Mouse (Mus musculus): ENCODE results near the gene Spire2. TPM values are rescaled to one million over a fixed set of nuclear protein-coding genes. Genes with fewer than 3 reads are reported as not detected.

Spire2 gene
- polyA plus RNA-seq, 2 experiments from 2014 or later, result not detected

Other genes with a start within 250 kb of the Spire2 start
- 1,000 to 10,000 TPM; 2,503 to 2,608 TPM for gene Rpl13, start 230.4 kb upstream of the Spire2 start, polyA plus RNA-seq (2017; shearing (Covaris generic))
- 1 to 10 TPM in 1 of 2 experiments, under 1 TPM in 1; 0.65 to 2.2 TPM for gene Cpne7, start 215.3 kb upstream of the Spire2 start, polyA plus RNA-seq (2017; shearing (Covaris generic))
- not detected for gene Sult5a1, start 174.4 kb upstream of the Spire2 start, polyA plus RNA-seq (2017; shearing (Covaris generic))
- not detected for gene Dpep1, start 146.5 kb upstream of the Spire2 start, polyA plus RNA-seq (2017; shearing (Covaris generic))
- 100 to 1,000 TPM; 108 to 109 TPM for gene Chmp1a, start 120.0 kb upstream of the Spire2 start, polyA plus RNA-seq (2017; shearing (Covaris generic))
- not detected for gene Spata33, start 119.9 kb upstream of the Spire2 start, polyA plus RNA-seq (2017; shearing (Covaris generic))
- gene Cdk10, start 107.9 kb upstream of the Spire2 start, polyA plus RNA-seq (2017; shearing (Covaris generic)), result 10 to 100 TPM; 12.0 to 21.3 TPM
- gene Spata2l, start 96.5 kb upstream of the Spire2 start, polyA plus RNA-seq (2017; shearing (Covaris generic)), result 1 to 10 TPM; 7.7 to 8.8 TPM
- gene Zfp276, start 78.5 kb upstream of the Spire2 start, polyA plus RNA-seq (2017; shearing (Covaris generic)), result 1 to 10 TPM; 3.6 to 4.7 TPM
- 1 to 10 TPM; 7.1 to 7.2 TPM for gene Vps9d1, start 78.4 kb upstream of the Spire2 start, polyA plus RNA-seq (2017; shearing (Covaris generic))
- 1 to 10 TPM; 4.2 to 5.3 TPM for gene Fanca, start 14.1 kb upstream of the Spire2 start, polyA plus RNA-seq (2017; shearing (Covaris generic))
- 10 to 100 TPM; 84.9 to 92.3 TPM for gene Tcf25, start 41.0 kb downstream of the Spire2 start, polyA plus RNA-seq (2017; shearing (Covaris generic))
- gene Mc1r, start 74.4 kb downstream of the Spire2 start, polyA plus RNA-seq (2017; shearing (Covaris generic)), result not detected
- under 1 TPM; 0.53 to 0.68 TPM for gene Tubb3, start 78.7 kb downstream of the Spire2 start, polyA plus RNA-seq (2017; shearing (Covaris generic))
- gene Def8, start 90.8 kb downstream of the Spire2 start, polyA plus RNA-seq (2017; shearing (Covaris generic)), result 10 to 100 TPM in 1 of 2 experiments, 1 to 10 TPM in 1; 5.6 to 11.1 TPM
- gene Afg3l1, start 145.2 kb downstream of the Spire2 start, polyA plus RNA-seq (2017; shearing (Covaris generic)), result 10 to 100 TPM; 31.5 to 36.9 TPM
- gene Dbndd1, start 182.8 kb downstream of the Spire2 start, polyA plus RNA-seq (2017; shearing (Covaris generic)), result under 1 TPM in 1 of 2 experiments, not detected in 1; 0.46 TPM
- gene Gas8, start 186.1 kb downstream of the Spire2 start, polyA plus RNA-seq (2017; shearing (Covaris generic)), result 1 to 10 TPM; 4.9 to 8.4 TPM

Data from activated CD4-positive, CD25-positive, alpha-beta regulatory T cell, adult 4 months (primary cell).